ENCODE assay signal across 10 mouse cellular contexts in genomic region chr10:77225414-77225813, GRCm38 (mm10). TPM values are rescaled to one million over a fixed set of nuclear protein-coding genes. Genes with fewer than 3 reads are reported as not detected.
DNase-seq lines count a peak whose midpoint lies in the region; ATAC-seq lines count a peak whose summit lies in the region.
"Had no signal": no experiment of that assay in that cellular context is flagged by ENCODE, and none has a peak within 500 bp of the region (broad histone marks: within the 10 kb centered on the region; RNA-seq: fewer than 3 reads in every experiment).

No protein-coding gene starts in this region.

- no peak overlapping the region for H3K4me3 ChIP-seq in heart, embryonic 14.5 days (ENCODE audit: control insufficient read depth in 1 of 2, insufficient read depth in 1 of 2, low read depth in 1 of 2, low read length in 2 of 2)
- H3K4me3 ChIP-seq: forebrain, embryonic 10.5 days; limb, embryonic 12.5 days had no signal

- no peaks in the 10 kb centered on the region for H3K27me3 ChIP-seq in heart, embryonic 14.5 days (ENCODE audit: control insufficient read depth, insufficient read depth, low read length)
- H3K27me3 ChIP-seq: limb, embryonic 12.5 days had no signal

- 19% methylated on average over 9 of the region's 9 CpGs for WGBS in heart, embryonic 14.5 days

- peak; percentile 42 for DNase-seq in kidney, postnatal 14 days
- DNase-seq in kidney, adult 8-10 months: no peak
- DNase-seq in MN1 (ENCODE audit: low spot score): peak; percentile 66
- DNase-seq in lung, postnatal 14 days: peak; percentile 43
- no peak for DNase-seq in left cerebral cortex, adult 8-10 months (ENCODE audit: low spot score in 2 of 2)
- no peak for DNase-seq in cerebellum, postnatal 36 days
- no peak for DNase-seq in thymus, postnatal 25 days

- H3K36me3 ChIP-seq in heart, embryonic 14.5 days (ENCODE audit: control insufficient read depth, insufficient read depth, low read length): no peaks in the 10 kb centered on the region
- H3K36me3 ChIP-seq: forebrain, embryonic 10.5 days; limb, embryonic 12.5 days had no signal

- H3K4me2 ChIP-seq in heart, embryonic 14.5 days (ENCODE audit: low read length): 0 out of 2 replicates have a peak overlapping the region, but pooled peaks have one; percentile 8
- H3K4me2 ChIP-seq: limb, embryonic 12.5 days had no signal

- 0 out of 2 replicates have a peak, but pooled peaks have one; percentile 22 for ATAC-seq in heart, embryonic 14.5 days (ENCODE audit: insufficient number of reproducible peaks, insufficient read depth, low FRiP score, low read depth)

- peaks cover 40 to 42% of the 10 kb centered on the region in 2 experiments for H3K4me1 ChIP-seq in heart, embryonic 14.5 days (ENCODE audit: control insufficient read depth in 2 of 2, insufficient read depth in 2 of 2, low read length in 2 of 2)

- H3K9me3 ChIP-seq in heart, embryonic 14.5 days (ENCODE audit: control insufficient read depth, low read length): no peaks in the 10 kb centered on the region
- H3K9me3 ChIP-seq: forebrain, embryonic 10.5 days; limb, embryonic 12.5 days had no signal

- no peak overlapping the region for H3K9ac ChIP-seq in heart, embryonic 14.5 days (ENCODE audit: low read length)
- H3K9ac ChIP-seq: limb, embryonic 12.5 days had no signal

- peak overlapping the region in 1 of 2 experiments; percentile 48; a peak in 3 of 4 replicates for H3K27ac ChIP-seq in heart, embryonic 14.5 days (replicated peaks in 1 of 2; ENCODE audit: control insufficient read depth in 1 of 2, insufficient read depth in 1 of 2, low read depth in 2 of 2, low read length in 2 of 2)
- H3K27ac ChIP-seq: limb, embryonic 12.5 days had no signal

RNA-seq across cellular contexts. Expression of gene Pofut2, which starts 33.6 kb away (rescaled TPM):
- 105 TPM in 2 replicates for polyA plus RNA-seq in heart, embryonic 14.5 days (2014; fragmentation: Nextera tagmentation; extraction: Ambion mirVana)
- total RNA-seq in left cerebral cortex, adult 8-10 months (2022): 10 to 100 TPM; 27.8 to 34.4 (median 30.4) TPM

RNA-seq across cellular contexts. Expression of gene Col18a1, which starts 59.1 kb away (rescaled TPM):
- 93.5 and 102 TPM in 2 replicates for polyA plus RNA-seq in heart, embryonic 14.5 days (2014; fragmentation: Nextera tagmentation; extraction: Ambion mirVana)
- 1 to 10 TPM; 4.1 to 4.6 (median 4.1) TPM for total RNA-seq in left cerebral cortex, adult 8-10 months (2022)

Comparison
In these comparisons a context has a peak if more than half of its experiments do, and no peak if none do; other contexts are left out.
1. DNase-seq: peak in kidney, postnatal 14 days (single experiment), MN1 (single experiment) and lung, postnatal 14 days (single experiment); none in kidney, adult 8-10 months (0 of 2), left cerebral cortex, adult 8-10 months (0 of 2), cerebellum, postnatal 36 days (0 of 2) and thymus, postnatal 25 days (single experiment).